Mouse (Mus musculus): Measurements from ENCODE around the gene Ctsll3. TPM values are rescaled to one million over a fixed set of nuclear protein-coding genes. Genes with fewer than 3 reads are reported as not detected.
A peak's percentile ranks its signal among the peaks of the same experiment; 100 is the strongest.

The Ctsll3 gene
- not detected for total RNA-seq (2021)
- long read RNA-seq, experiment 1 = 0 reads
- long read RNA-seq, experiment 2 = 0 reads

DNA sequence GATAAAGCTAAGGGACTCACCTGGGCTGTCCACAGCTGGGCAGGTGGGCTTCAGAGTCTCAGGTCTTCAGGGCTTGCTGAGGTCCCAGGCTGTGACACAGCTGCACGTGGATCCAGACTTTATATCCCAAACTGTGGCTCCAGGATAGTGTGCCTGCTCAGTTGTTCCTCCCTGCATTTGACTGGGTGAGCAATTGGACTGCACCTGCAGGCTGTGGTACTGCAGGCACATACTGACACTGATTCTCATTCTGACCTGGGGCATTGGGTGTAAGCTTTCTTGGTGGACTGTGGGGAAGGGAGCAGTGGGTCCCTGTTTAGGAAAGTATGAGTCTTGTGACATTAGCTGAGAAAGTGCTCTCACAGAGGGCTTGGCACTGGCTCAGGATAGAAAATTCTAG lies at the start of gene Ctsll3:
TSS of gene Ctsll3 (minus strand) at position 101 of the 400 bp plus-strand sequence.
- no peak for DNase-seq (ENCODE audit: low spot score in 2 of 2)

GRCm38 (mm10) chr13:60848241-60849120 lies 45.8 kb upstream of the Ctsll3 start:
- no peak for DNase-seq (ENCODE audit: low spot score in 2 of 2)

- DNase-seq (ENCODE audit: low spot score in 2 of 2) = no peak
These were observed 40.5 kb upstream of the Ctsll3 start for GRCm38 (mm10) chr13:60843153-60843552.

DNA sequence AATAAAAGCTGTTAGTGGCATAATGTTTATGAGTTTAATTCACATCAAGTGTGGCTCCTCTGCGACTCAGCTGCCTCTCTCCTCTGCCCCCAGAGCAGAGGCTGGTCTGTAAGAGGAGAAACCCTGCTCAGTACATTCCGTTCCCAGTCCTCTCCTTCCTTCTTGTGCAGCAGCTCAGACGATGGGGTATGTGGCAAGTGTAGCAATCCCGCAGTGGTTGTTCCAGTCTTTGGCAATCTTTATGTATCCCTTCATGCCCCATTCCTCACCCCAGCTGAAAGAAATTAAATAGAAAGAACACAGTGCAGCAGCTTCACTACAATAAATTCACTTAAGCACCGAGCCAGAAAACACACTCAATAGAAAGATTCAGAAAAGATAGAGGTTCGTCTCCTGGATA lies 40.1 kb upstream of the Ctsll3 start:
- no peak for DNase-seq (ENCODE audit: low spot score in 2 of 2)

DNA sequence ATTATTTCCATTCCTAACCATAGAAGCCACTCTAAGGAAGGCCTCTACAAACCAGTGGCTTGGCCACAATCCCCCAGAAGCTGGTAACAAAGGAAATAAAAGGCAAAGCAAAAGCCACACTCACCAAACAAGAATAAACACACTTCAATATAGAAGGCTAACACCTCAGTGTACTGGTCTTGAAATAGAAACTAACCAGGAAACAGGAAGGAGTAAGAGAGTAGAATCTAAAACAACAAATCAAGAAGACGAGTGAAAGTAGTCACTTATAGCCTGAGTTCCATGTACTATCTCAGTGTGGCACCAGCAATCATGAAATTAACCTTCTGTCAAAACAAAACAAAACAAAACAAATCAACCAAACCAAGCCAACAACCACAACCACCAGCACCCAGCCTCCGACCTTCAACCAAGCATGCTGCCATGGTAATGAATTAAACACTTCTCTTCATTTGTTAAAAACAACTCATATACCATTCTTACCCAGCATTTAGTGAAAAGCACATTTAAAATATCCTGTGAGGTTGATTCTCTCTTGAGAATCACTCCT lies 36.8 kb upstream of the Ctsll3 start:
- no peak for DNase-seq (ENCODE audit: low spot score in 2 of 2)

DNA sequence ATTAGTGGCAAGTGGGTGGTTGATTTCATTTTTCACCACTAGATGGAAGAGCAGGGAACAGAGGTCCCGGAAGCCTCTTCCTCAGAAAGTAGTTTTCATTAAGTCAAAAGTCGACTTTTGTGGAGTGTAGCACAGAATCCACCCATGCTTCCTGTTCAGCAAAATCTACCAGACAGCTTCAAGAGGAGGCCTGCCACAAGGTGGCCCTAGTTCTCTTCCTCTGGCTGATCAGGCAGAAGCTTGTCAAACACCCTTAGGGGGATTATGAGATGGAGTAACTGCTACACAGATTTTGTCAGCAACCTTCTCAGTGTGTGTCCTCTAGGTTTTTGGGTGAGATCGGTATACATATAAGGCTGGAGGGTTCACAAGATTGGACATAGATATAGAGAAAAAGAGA lies 23.4 kb upstream of the Ctsll3 start:
- DNase-seq (ENCODE audit: low spot score in 2 of 2) = no peak

GRCm38 (mm10) chr13:60820486-60821175 lies 18.0 kb upstream of the Ctsll3 start:
- no peak for DNase-seq (ENCODE audit: low spot score in 2 of 2)

GRCm38 (mm10) chr13:60819469-60819868 lies 16.8 kb upstream of the Ctsll3 start:
- DNase-seq (ENCODE audit: low spot score in 2 of 2) = peak; percentile 37 to 45

DNA sequence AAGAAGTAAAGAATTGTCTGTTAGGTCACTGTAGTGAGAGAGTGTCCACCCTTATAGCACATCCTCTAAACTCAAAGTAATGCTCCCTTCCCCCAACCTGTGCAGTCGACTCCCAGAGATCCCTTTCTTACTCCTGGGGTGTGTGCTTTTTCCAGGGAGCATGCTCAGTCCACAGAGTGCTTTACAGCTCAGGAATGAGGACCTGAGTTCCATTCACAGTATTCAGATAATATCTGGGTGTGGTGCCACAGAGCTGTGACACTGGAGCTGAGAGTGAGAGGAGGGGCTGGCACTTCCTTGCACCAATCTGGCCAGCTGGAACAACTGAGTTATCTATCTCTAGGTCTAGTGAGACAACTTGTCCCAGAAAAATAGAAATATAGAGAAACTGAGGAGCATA lies 11.1 kb upstream of the Ctsll3 start:
- no peak for DNase-seq (ENCODE audit: low spot score in 2 of 2)

DNA sequence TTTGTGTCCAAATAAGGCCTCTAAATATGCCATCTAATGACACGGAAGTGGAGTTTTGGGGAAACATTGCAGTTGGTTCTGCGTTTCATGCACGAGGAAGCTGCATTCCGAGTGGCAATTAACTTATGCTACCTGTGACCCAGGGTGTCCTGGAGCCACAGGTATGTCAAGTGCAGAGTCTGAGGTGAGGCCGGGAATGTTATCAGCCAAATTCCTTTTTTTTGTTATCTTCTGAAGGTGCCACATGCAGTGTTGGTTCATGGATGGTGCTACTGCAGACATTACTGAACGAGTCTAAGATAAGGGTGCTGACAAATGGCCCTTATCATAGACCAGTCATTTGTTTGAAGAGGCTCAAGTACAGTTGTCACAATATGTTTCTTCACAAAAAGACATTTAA lies 10.1 kb upstream of the Ctsll3 start:
- DNase-seq (ENCODE audit: low spot score in 2 of 2) = no peak

DNA sequence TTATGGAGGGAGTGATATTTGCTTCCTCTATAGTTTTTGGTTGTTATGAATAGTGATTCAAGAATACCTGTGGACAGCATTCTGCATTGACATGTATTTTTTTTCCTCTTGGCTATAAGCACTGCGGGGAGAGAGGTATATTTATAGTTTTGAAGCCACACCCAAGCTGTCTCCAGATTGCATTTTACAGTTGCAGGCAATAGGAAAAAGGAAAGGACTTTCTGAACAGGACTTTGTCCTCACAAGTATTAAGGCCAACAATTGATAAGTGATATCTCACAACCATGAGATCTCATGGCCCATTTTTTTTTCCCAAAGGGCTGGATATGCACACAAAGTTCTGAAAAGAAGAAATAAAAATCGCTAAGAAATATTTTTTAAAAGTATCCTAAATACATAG lies 7.0 kb upstream of the Ctsll3 start:
- DNase-seq (ENCODE audit: low spot score in 2 of 2) = no peak

- DNase-seq (ENCODE audit: low spot score in 2 of 2) = no peak
These were observed 13.2 kb downstream of the Ctsll3 start for GRCm38 (mm10) chr13:60789466-60789865.

DNA sequence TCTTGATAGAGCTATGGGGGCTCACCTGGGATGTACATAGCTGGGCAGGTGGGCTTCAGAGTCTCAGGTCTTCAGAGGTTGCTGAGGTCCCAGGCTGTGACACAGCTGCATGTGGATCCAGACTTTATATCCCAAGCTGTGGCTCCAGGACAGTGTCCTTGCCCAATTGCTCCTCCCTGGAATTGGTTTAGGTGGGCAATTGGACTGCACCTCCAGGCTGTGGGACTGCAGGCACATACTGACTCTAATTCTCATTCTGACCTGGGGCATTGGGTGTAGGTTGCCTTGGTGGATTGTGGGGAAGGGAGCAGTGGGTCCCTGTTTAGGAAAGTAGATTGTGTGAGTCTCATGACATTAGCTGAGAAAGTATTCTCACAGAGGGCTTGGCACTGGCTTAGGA lies 16.4 kb downstream of the Ctsll3 start, which contains the start of gene BC051665:
TSS of gene BC051665 (minus strand) at position 101 of the 400 bp plus-strand sequence.
- no peak for DNase-seq (ENCODE audit: low spot score in 2 of 2)

- no peak for DNase-seq (ENCODE audit: low spot score in 2 of 2)
These were observed 19.3 kb downstream of the Ctsll3 start for GRCm38 (mm10) chr13:60783301-60783700.

- DNase-seq (ENCODE audit: low spot score in 2 of 2) = no peak
These were observed 22.1 kb downstream of the Ctsll3 start for GRCm38 (mm10) chr13:60780534-60780933.

DNA sequence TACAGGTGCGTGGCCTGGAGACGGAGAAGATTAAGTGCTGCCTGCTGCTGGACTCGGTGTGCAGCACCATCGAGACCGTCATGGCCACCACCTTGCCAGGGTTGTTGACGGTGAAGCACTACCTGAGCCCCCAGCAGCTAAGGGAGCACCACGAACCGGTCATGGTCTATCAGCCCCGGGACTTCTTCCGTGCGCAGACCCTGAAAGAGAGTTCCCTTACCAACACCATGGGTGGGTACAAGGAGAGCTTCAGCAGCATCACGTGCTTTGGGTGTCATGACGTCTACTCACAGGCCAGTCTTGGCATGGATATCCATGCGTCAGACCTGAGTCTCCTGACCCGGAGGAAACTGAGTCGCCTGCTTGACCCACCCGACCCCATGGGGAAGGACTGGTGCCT lies 41.5 kb downstream of the Ctsll3 start:
- no peak for DNase-seq (ENCODE audit: low spot score in 2 of 2)

GRCm38 (mm10) chr13:60760392-60760791 lies 42.3 kb downstream of the Ctsll3 start:
- no peak for DNase-seq (ENCODE audit: low spot score in 2 of 2)

DNA sequence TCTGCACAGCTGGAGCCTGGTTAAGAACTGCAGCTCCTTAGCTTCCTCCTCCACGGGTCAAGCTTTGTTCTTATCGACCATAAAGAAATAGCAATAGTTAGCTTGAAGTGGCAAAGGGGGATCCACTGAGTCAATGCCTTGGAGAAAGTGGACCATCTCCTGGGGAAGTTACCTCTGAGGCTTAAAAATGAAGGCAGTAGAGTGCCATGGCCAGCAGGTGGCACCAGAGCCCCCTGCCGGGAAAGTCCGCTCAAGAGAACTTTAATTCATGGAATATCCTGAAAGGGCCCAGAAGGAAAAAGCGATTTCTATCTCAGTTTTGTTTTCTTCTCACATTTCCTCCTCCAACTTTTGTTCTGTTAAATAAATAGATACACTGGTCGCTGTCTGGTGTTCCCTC lies 43.5 kb downstream of the Ctsll3 start:
- DNase-seq (ENCODE audit: low spot score in 2 of 2) = peak in 1 of 2 experiments; percentile 46

GRCm38 (mm10) chr13:60757292-60757691 lies 45.4 kb downstream of the Ctsll3 start:
- DNase-seq (ENCODE audit: low spot score in 2 of 2) = no peak

GRCm38 (mm10) chr13:60755251-60755650 lies 47.4 kb downstream of the Ctsll3 start:
- DNase-seq (ENCODE audit: low spot score in 2 of 2) = no peak

- no peak for DNase-seq (ENCODE audit: low spot score in 2 of 2)
These were observed 49.4 kb downstream of the Ctsll3 start for GRCm38 (mm10) chr13:60753216-60753615.

DNA sequence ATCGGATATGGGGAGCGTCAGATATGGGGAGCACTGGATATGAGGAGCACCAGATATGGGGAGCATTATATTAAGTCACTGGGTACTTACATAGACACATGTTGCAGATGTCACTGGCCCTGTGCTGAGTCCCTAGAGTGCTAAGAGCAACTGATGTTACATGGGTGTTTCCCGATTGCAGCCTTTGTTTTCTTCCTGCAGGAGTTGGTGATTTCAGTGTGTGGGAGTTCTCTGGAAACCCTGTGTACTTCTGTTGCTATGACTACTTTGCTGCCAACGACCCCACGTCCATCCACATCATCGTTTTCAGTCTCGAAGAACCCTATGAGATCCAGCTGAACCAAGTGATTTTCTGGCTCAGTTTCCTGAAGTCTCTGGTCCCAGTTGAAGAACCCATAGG lies 51.7 kb downstream of the Ctsll3 start:
- DNase-seq (ENCODE audit: low spot score in 2 of 2) = no peak
